Comparison of ENCODE assay signal across 13 mouse cellular contexts in genomic region chr17:85623161-85624050, GRCm38 (mm10). TPM values are rescaled to one million over a fixed set of nuclear protein-coding genes. Genes with fewer than 3 reads are reported as not detected.
A peak's percentile ranks its signal among the peaks of the same experiment; 100 is the strongest.
DNase-seq lines count a peak whose midpoint lies in the region; ATAC-seq and TF ChIP-seq lines count a peak whose summit lies in the region.
"Had no signal": no experiment of that assay in that cellular context is flagged by ENCODE, and none has a peak within 500 bp of the region (broad histone marks: within the 10 kb centered on the region; RNA-seq: fewer than 3 reads in every experiment).

No protein-coding gene starts in this region.

- H3K9me3 ChIP-seq in hindbrain, embryonic 11.5 days (ENCODE audit: control insufficient read depth, low read length) = no peaks in the 10 kb centered on the region
- H3K9me3 ChIP-seq in hindbrain, embryonic 13.5 days = no peaks in the 10 kb centered on the region
- H3K9me3 ChIP-seq in forebrain, postnatal 0 days (ENCODE audit: low read length) = no peaks in the 10 kb centered on the region
- H3K9me3 ChIP-seq in midbrain, postnatal 0 days (ENCODE audit: low read length) = no peaks in the 10 kb centered on the region
- H3K9me3 ChIP-seq: liver, embryonic 15.5 days had no signal

- WGBS in hindbrain, embryonic 11.5 days = 1% methylated on average over 51 of the region's 52 CpGs
- under 1% methylated on average over 48 of the region's 52 CpGs for WGBS in hindbrain, embryonic 13.5 days
- WGBS in forebrain, postnatal 0 days = 2% methylated on average over 52 of the region's 52 CpGs
- under 1% methylated on average over 51 of the region's 52 CpGs for WGBS in midbrain, postnatal 0 days

- H3K4me2 ChIP-seq in hindbrain, embryonic 11.5 days (replicated peaks; ENCODE audit: low read depth, low read length) = no peak overlapping the region
- H3K4me2 ChIP-seq in hindbrain, embryonic 13.5 days = no peak overlapping the region
- peak overlapping the region; percentile 58 for H3K4me2 ChIP-seq in forebrain, postnatal 0 days (ENCODE audit: low read depth)
- 0 out of 2 replicates have a peak overlapping the region, but pooled peaks have one; percentile 6 for H3K4me2 ChIP-seq in midbrain, postnatal 0 days (ENCODE audit: low read depth, low read length, poor library complexity, severe bottlenecking)
- H3K4me2 ChIP-seq: liver, embryonic 15.5 days had no signal

- H3K27ac ChIP-seq in hindbrain, embryonic 11.5 days (ENCODE audit: low read depth, low read length) = no peak overlapping the region
- no peak overlapping the region for H3K27ac ChIP-seq in hindbrain, embryonic 13.5 days
- peak overlapping the region; percentile 73; the same call in 1 of the 2 replicates for H3K27ac ChIP-seq in forebrain, postnatal 0 days (ENCODE audit: low read depth, low read length)
- 0 out of 2 replicates have a peak overlapping the region, but pooled peaks have one; percentile 32 for H3K27ac ChIP-seq in midbrain, postnatal 0 days (ENCODE audit: low read depth, low read length)
- H3K27ac ChIP-seq: liver, embryonic 15.5 days had no signal

- no peak overlapping the region for H3K4me3 ChIP-seq in hindbrain, embryonic 11.5 days (ENCODE audit: low read depth, low read length)
- no peak overlapping the region for H3K4me3 ChIP-seq in hindbrain, embryonic 13.5 days
- peak overlapping the region; percentile 46 for H3K4me3 ChIP-seq in forebrain, postnatal 0 days (ENCODE audit: low read depth, low read length)
- peak overlapping the region; percentile 34 for H3K4me3 ChIP-seq in midbrain, postnatal 0 days (ENCODE audit: low read depth, low read length)
- H3K4me3 ChIP-seq: liver, embryonic 15.5 days had no signal

- DNase-seq in hindbrain, embryonic 11.5 days (ENCODE audit: low spot score) = peak; percentile 64
- peak; percentile 66 for DNase-seq in embryo, embryonic 9.5 days (ENCODE audit: extremely low spot score)
- DNase-seq in forebrain, postnatal 0 days = no peak
- no peak for DNase-seq in midbrain, postnatal 0 days (ENCODE audit: low spot score)
- DNase-seq in spleen, postnatal 14 days (ENCODE audit: low spot score in 2 of 2) = no peak
- no peak for DNase-seq in lung, adult 18-20 months
- DNase-seq: cerebellum, postnatal 36 days; gastrocnemius, postnatal 10 days; kidney, adult 8-10 months; thymus, postnatal 4 days had no signal

- H3K36me3 ChIP-seq in hindbrain, embryonic 11.5 days (ENCODE audit: control insufficient read depth, insufficient read depth, low read length) = no peaks in the 10 kb centered on the region
- no peaks in the 10 kb centered on the region for H3K36me3 ChIP-seq in hindbrain, embryonic 13.5 days
- no peaks in the 10 kb centered on the region for H3K36me3 ChIP-seq in forebrain, postnatal 0 days (ENCODE audit: insufficient read depth)
- H3K36me3 ChIP-seq in midbrain, postnatal 0 days (ENCODE audit: insufficient read depth, low read length) = no peaks in the 10 kb centered on the region
- H3K36me3 ChIP-seq: liver, embryonic 15.5 days had no signal

- peaks cover 89% of the 10 kb centered on the region for H3K27me3 ChIP-seq in hindbrain, embryonic 11.5 days (ENCODE audit: control insufficient read depth, insufficient read depth, low read length)
- peaks cover 95% of the 10 kb centered on the region for H3K27me3 ChIP-seq in hindbrain, embryonic 13.5 days
- peaks cover 54% of the 10 kb centered on the region for H3K27me3 ChIP-seq in forebrain, postnatal 0 days (ENCODE audit: insufficient read depth, low read length)
- H3K27me3 ChIP-seq in midbrain, postnatal 0 days (ENCODE audit: insufficient read depth, low read length) = peaks cover 67% of the 10 kb centered on the region

- ATAC-seq in hindbrain, embryonic 11.5 days (ENCODE audit: low FRiP score) = no peak
- no peak for ATAC-seq in hindbrain, embryonic 13.5 days (ENCODE audit: low FRiP score)
- no peak for ATAC-seq in forebrain, postnatal 0 days
- ATAC-seq in midbrain, postnatal 0 days (ENCODE audit: low FRiP score) = no peak
- ATAC-seq in inflammation-experienced regulatory T-cells, adult 6 months = no peak

- no peak for TF ChIP-seq CTCF in forebrain, postnatal 0 days (IDR thresholded peaks at IDR 0.05; ENCODE audit: low read depth)
- TF ChIP-seq CTCF in midbrain, postnatal 0 days (IDR thresholded peaks at IDR 0.05) = no peak

- no peak overlapping the region for H3K9ac ChIP-seq in hindbrain, embryonic 11.5 days (ENCODE audit: low read depth, low read length)
- H3K9ac ChIP-seq in hindbrain, embryonic 13.5 days = no peak overlapping the region
- H3K9ac ChIP-seq in forebrain, postnatal 0 days = peak overlapping the region; percentile 51
- H3K9ac ChIP-seq in midbrain, postnatal 0 days (replicated peaks; ENCODE audit: low read length, poor library complexity, severe bottlenecking) = peak overlapping the region; percentile 39; the same call in 1 of the 2 replicates
- H3K9ac ChIP-seq: liver, embryonic 15.5 days had no signal

- peaks cover 4% of the 10 kb centered on the region; the same call in 1 of the 2 replicates for H3K4me1 ChIP-seq in hindbrain, embryonic 11.5 days (replicated peaks; ENCODE audit: control insufficient read depth, insufficient read depth, low read length)
- peaks cover 14% of the 10 kb centered on the region for H3K4me1 ChIP-seq in hindbrain, embryonic 13.5 days (replicated peaks)
- H3K4me1 ChIP-seq in forebrain, postnatal 0 days (ENCODE audit: insufficient read depth) = no peaks in the 10 kb centered on the region
- no peaks in the 10 kb centered on the region for H3K4me1 ChIP-seq in midbrain, postnatal 0 days (ENCODE audit: insufficient read depth, low read length)
- H3K4me1 ChIP-seq: liver, embryonic 15.5 days had no signal

RNA-seq across cellular contexts. Expression of gene Six3, which starts 10.0 kb away (rescaled TPM):
- polyA plus RNA-seq in hindbrain, embryonic 11.5 days (2014; fragmentation: Nextera tagmentation; extraction: Ambion mirVana) = 0.09 and 0.18 TPM in 2 replicates
- polyA plus RNA-seq in hindbrain, embryonic 13.5 days (2015; fragmentation: Nextera tagmentation; extraction: Ambion mirVana) = 0.85 and 0.97 TPM in 2 replicates
- 3.5 and 12.0 TPM in 2 replicates for total RNA-seq in forebrain, postnatal 0 days (2014; rRNA removed)
- polyA plus RNA-seq in forebrain, postnatal 0 days (2015; fragmentation: Nextera tagmentation; extraction: Ambion mirVana) = 9.5 and 16.6 TPM in 2 replicates
- 11.2 and 12.8 TPM in 2 replicates for total RNA-seq in midbrain, postnatal 0 days (2014; rRNA removed)
- 23.3 and 28.0 TPM in 2 replicates for polyA plus RNA-seq in midbrain, postnatal 0 days (2015; fragmentation: Nextera tagmentation; extraction: Ambion mirVana)
- polyA plus RNA-seq in inflammation-experienced regulatory T-cells, adult 6 months (2017; shearing (Covaris generic)) = under 1 TPM in 1 of 3 experiments, not detected in 2; 0.12 TPM
- total RNA-seq: gastrocnemius, postnatal 10 days had no signal
- polyA plus RNA-seq: liver, embryonic 15.5 days had no signal

Comparison
In these comparisons a context has a peak if more than half of its experiments do, and no peak if none do; other contexts are left out.
1. DNase-seq: peak in hindbrain, embryonic 11.5 days (single experiment) and embryo, embryonic 9.5 days (single experiment); none in forebrain, postnatal 0 days (single experiment), midbrain, postnatal 0 days (single experiment), spleen, postnatal 14 days (0 of 2) and lung, adult 18-20 months (0 of 2).
2. H3K27ac ChIP-seq: peak in forebrain, postnatal 0 days (single experiment) and midbrain, postnatal 0 days (single experiment); none in hindbrain, embryonic 11.5 days (single experiment) and hindbrain, embryonic 13.5 days (single experiment).
3. H3K4me2 ChIP-seq: peak in forebrain, postnatal 0 days (single experiment) and midbrain, postnatal 0 days (single experiment); none in hindbrain, embryonic 11.5 days (single experiment) and hindbrain, embryonic 13.5 days (single experiment).
4. H3K4me3 ChIP-seq: peak in forebrain, postnatal 0 days (single experiment) and midbrain, postnatal 0 days (single experiment); none in hindbrain, embryonic 11.5 days (single experiment) and hindbrain, embryonic 13.5 days (single experiment).
5. H3K9ac ChIP-seq: peak in forebrain, postnatal 0 days (single experiment) and midbrain, postnatal 0 days (single experiment); none in hindbrain, embryonic 11.5 days (single experiment) and hindbrain, embryonic 13.5 days (single experiment).